Mouse (Mus musculus) spleen, adult 2 months (tissue): Measurements from ENCODE around the gene Bcl2l11.

Source experiments
- CTCF ChIP-seq: fragments of 200-500 bp; IDR thresholded peaks from 2 replicates; pipeline ENCODE4 v1.5.1; 2011; ENCODE audit warnings: mild to moderate bottlenecking, inconsistent platforms; ENCODE audit not compliant: insufficient read depth, insufficient read length, insufficient replicate concordance; ENCODE audit errors: extremely low read depth
- POLR2A ChIP-seq: fragments of 200-500 bp; IDR thresholded peaks from 2 replicates; pipeline ENCODE4 v1.6.1; 2011; ENCODE audit warnings: low read depth, low read length, inconsistent platforms

DNA sequence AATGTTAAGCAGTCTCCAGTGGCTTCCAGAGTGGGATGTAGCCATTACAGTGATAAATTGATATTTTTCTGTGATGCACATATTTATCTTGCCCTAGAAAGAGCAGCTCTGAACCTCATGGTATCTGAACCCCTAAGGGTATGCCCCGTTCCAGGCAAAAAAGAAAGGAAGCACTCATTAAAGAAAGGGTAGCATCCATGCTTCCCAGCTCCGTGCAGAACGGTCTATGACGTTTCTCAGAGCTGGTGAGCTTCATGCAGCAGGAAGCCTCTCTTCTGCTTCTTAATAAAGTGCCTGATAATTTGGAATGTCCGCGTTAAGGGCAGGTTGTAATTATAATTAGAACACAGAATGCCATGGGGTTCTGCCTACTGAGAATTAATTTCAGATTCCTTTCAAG lies 46.5 kb upstream of the Bcl2l11 start:
- no peak for TF ChIP-seq POLR2A
- no peak for TF ChIP-seq CTCF
